Mouse (Mus musculus): ENCODE measurements around the gene Slc34a3. TPM values are rescaled to one million over a fixed set of nuclear protein-coding genes. Genes with fewer than 3 reads are reported as not detected.

Slc34a3 gene
- not detected for polyA plus RNA-seq (2017; shearing (Covaris generic))

GRCm38 (mm10) chr2:25234050-25234449 is at the start of gene Slc34a3:
TSS of gene Slc34a3 (minus strand) at chr2:25234364.

GRCm38 (mm10) chr2:25271827-25272511 is 37.8 kb upstream of the Slc34a3 start, which contains the start of the genes Ssna1 and Anapc2:
TSS of gene Ssna1 (minus strand) at chr2:25272438.
TSS of gene Anapc2 (plus strand) at chr2:25272478.

GRCm38 (mm10) chr2:25262291-25262767 is 28.2 kb upstream of the Slc34a3 start, which contains the start of gene Tprn:
TSS of gene Tprn (plus strand) at chr2:25262618.

GRCm38 (mm10) chr2:25255284-25255779 is 21.2 kb upstream of the Slc34a3 start, which contains the start of gene Tmem203:
TSS of gene Tmem203 (plus strand) at chr2:25255439.

GRCm38 (mm10) chr2:25246183-25247072 is 12.3 kb upstream of the Slc34a3 start, which contains the start of gene AL732309.1:
TSS of gene AL732309.1 (minus strand) at chr2:25246863.

GRCm38 (mm10) chr2:25242101-25242506 is 7.9 kb upstream of the Slc34a3 start, which contains the start of the genes Rnf208 and Cysrt1:
TSS of gene Rnf208 (plus strand) at chr2:25242255.
TSS of gene Cysrt1 (minus strand) at chr2:25242452.

GRCm38 (mm10) chr2:25236614-25237013 is 2.5 kb upstream of the Slc34a3 start, which contains the start of gene Rnf224:
TSS of gene Rnf224 (minus strand) at chr2:25236787.

GRCm38 (mm10) chr2:25224492-25224765 is 9.7 kb downstream of the Slc34a3 start, which contains the start of gene Tubb4b:
TSS of gene Tubb4b (minus strand) at chr2:25224702.

GRCm38 (mm10) chr2:25218445-25218844 is 15.7 kb downstream of the Slc34a3 start, which contains the start of gene Fam166a:
TSS of gene Fam166a (plus strand) at chr2:25218745.

GRCm38 (mm10) chr2:25214444-25214843 is 19.7 kb downstream of the Slc34a3 start, which contains the start of gene Stpg3:
TSS of gene Stpg3 (minus strand) at chr2:25214637.

GRCm38 (mm10) chr2:25211121-25211670 is 23.0 kb downstream of the Slc34a3 start, which contains the start of gene Nelfb:
TSS of gene Nelfb (minus strand) at chr2:25211489.

GRCm38 (mm10) chr2:25196172-25196954 is 37.8 kb downstream of the Slc34a3 start, which contains the start of gene Tor4a:
TSS of gene Tor4a (minus strand) at chr2:25196886.

GRCm38 (mm10) chr2:25180478-25180903 is 53.7 kb downstream of the Slc34a3 start, which contains the start of gene Nrarp:
TSS of gene Nrarp (plus strand) at chr2:25180758.

Other genes starting within 250 kb of the Slc34a3 start
- gene Nsmf, start 180.0 kb downstream of the Slc34a3 start, polyA plus RNA-seq (2017; shearing (Covaris generic)) = 26.2 TPM
- not detected for gene Entpd8, start 154.1 kb downstream of the Slc34a3 start, polyA plus RNA-seq (2017; shearing (Covaris generic))
- gene Noxa1, start 139.2 kb downstream of the Slc34a3 start, polyA plus RNA-seq (2017; shearing (Covaris generic)) = 0.24 TPM
- 8.6 TPM for gene Nrarp, start 53.6 kb downstream of the Slc34a3 start, polyA plus RNA-seq (2017; shearing (Covaris generic))
- gene Tor4a, start 37.5 kb downstream of the Slc34a3 start, polyA plus RNA-seq (2017; shearing (Covaris generic)) = 32.6 TPM
- 86.6 TPM for gene Nelfb, start 22.9 kb downstream of the Slc34a3 start, polyA plus RNA-seq (2017; shearing (Covaris generic))
- gene Stpg3, start 19.7 kb downstream of the Slc34a3 start, polyA plus RNA-seq (2017; shearing (Covaris generic)) = 0.68 TPM
- not detected for gene Fam166a, start 15.6 kb downstream of the Slc34a3 start, polyA plus RNA-seq (2017; shearing (Covaris generic))
- gene Tubb4b, start 9.7 kb downstream of the Slc34a3 start, polyA plus RNA-seq (2017; shearing (Covaris generic)) = 119 TPM
- gene Rnf224, start 2.4 kb upstream of the Slc34a3 start, polyA plus RNA-seq (2017; shearing (Covaris generic)) = not detected
- gene Rnf208, start 7.9 kb upstream of the Slc34a3 start, polyA plus RNA-seq (2017; shearing (Covaris generic)) = not detected
- not detected for gene Cysrt1, start 8.1 kb upstream of the Slc34a3 start, polyA plus RNA-seq (2017; shearing (Covaris generic))
- 5.2 TPM for gene AL732309.1, start 12.5 kb upstream of the Slc34a3 start, polyA plus RNA-seq (2017; shearing (Covaris generic))
- gene Tmem203, start 21.1 kb upstream of the Slc34a3 start, polyA plus RNA-seq (2017; shearing (Covaris generic)) = 13.5 TPM
- 25.6 TPM for gene Tprn, start 28.3 kb upstream of the Slc34a3 start, polyA plus RNA-seq (2017; shearing (Covaris generic))
- 64.4 TPM for gene Ssna1, start 38.1 kb upstream of the Slc34a3 start, polyA plus RNA-seq (2017; shearing (Covaris generic))
- gene Anapc2, start 38.1 kb upstream of the Slc34a3 start, polyA plus RNA-seq (2017; shearing (Covaris generic)) = 76.4 TPM
- gene Tmem210, start 53.8 kb upstream of the Slc34a3 start, polyA plus RNA-seq (2017; shearing (Covaris generic)) = 0.91 TPM
- gene Lrrc26, start 55.6 kb upstream of the Slc34a3 start, polyA plus RNA-seq (2017; shearing (Covaris generic)) = not detected
- not detected for gene Grin1, start 84.8 kb upstream of the Slc34a3 start, polyA plus RNA-seq (2017; shearing (Covaris generic))
- gene Man1b1, start 98.0 kb upstream of the Slc34a3 start, polyA plus RNA-seq (2017; shearing (Covaris generic)) = 25.5 TPM
- 12.7 TPM for gene Dpp7, start 122.0 kb upstream of the Slc34a3 start, polyA plus RNA-seq (2017; shearing (Covaris generic))
- gene Uap1l1, start 131.3 kb upstream of the Slc34a3 start, polyA plus RNA-seq (2017; shearing (Covaris generic)) = 23.4 TPM
- gene Sapcd2, start 138.0 kb upstream of the Slc34a3 start, polyA plus RNA-seq (2017; shearing (Covaris generic)) = not detected
- gene Entpd2, start 161.5 kb upstream of the Slc34a3 start, polyA plus RNA-seq (2017; shearing (Covaris generic)) = not detected
- 2.1 TPM for gene Npdc1, start 165.0 kb upstream of the Slc34a3 start, polyA plus RNA-seq (2017; shearing (Covaris generic))
- gene Fut7, start 188.9 kb upstream of the Slc34a3 start, polyA plus RNA-seq (2017; shearing (Covaris generic)) = 0.26 TPM
- gene Abca2, start 194.3 kb upstream of the Slc34a3 start, polyA plus RNA-seq (2017; shearing (Covaris generic)) = 51.3 TPM
- gene Clic3, start 222.5 kb upstream of the Slc34a3 start, polyA plus RNA-seq (2017; shearing (Covaris generic)) = 1.0 TPM
- 50.2 TPM for gene Paxx, start 226.7 kb upstream of the Slc34a3 start, polyA plus RNA-seq (2017; shearing (Covaris generic))
- not detected for gene Ptgds, start 235.7 kb upstream of the Slc34a3 start, polyA plus RNA-seq (2017; shearing (Covaris generic))

Data from effector memory CD4-positive, alpha-beta T cell, adult 7 months (primary cell).